Mouse (Mus musculus): ENCODE data around the gene Slc35a3.

DNA sequence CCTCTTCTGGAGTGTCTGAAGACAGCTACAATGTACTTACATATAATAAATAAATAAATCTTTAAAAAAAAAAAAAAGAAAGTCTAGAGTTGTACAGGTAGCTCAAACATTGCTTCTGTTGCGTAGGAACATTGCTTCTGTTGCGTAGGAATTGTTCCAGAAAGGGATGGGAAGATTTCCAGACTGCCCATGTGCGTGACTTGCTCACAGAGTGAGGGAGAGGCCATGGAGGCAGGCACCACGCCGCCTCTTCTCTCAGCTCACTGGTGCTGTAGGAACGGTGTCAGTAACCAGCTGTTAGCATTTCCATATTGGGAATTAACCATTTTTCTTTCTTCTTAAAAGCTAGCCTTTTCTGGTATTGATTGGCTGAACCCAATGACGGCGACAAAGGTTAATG lies 40.2 kb upstream of the Slc35a3 start:
- TF ChIP-seq EP300 (optimal IDR thresholded peaks at IDR 0.05) = no peak
- TF ChIP-seq CTCF (IDR thresholded peaks at IDR 0.05; ENCODE audit: low read depth) = no peak
